Mouse (Mus musculus) myocyte (in vitro differentiated cells): ENCODE measurements around the gene Gmeb2. TPM values are rescaled to one million over a fixed set of nuclear protein-coding genes. Genes with fewer than 3 reads are reported as not detected.

Experiments
- H3K27me3 ChIP-seq: one replicate; pipeline ENCODE4 v1.6.1; 2011; ENCODE audit not compliant: control insufficient read depth, insufficient read depth, insufficient read length
- H3K36me3 ChIP-seq: one replicate; pipeline ENCODE4 v1.6.1; 2011; ENCODE audit not compliant: control insufficient read depth, insufficient read depth
- H3K4me2 ChIP-seq: one replicate; pipeline ENCODE4 v1.6.1; 2011; ENCODE audit warnings: low read depth, control low read depth
- H3K4me3 ChIP-seq: one replicate; pipeline ENCODE4 v1.5.1; 2011; ENCODE audit warnings: mild to moderate bottlenecking, control low read depth, moderate library complexity
- H3K79me2 ChIP-seq: one replicate; pipeline ENCODE4 v1.6.1; 2011; ENCODE audit not compliant: control insufficient read depth, insufficient read depth
- H3ac ChIP-seq: one replicate; pipeline ENCODE4 v1.6.1; 2011; ENCODE audit not compliant: control insufficient read depth, insufficient read length
- CEBPB ChIP-seq: IDR thresholded peaks from 2 replicates; pipeline ENCODE4 v1.6.1; 2011; ENCODE audit warnings: mild to moderate bottlenecking, moderate library complexity; ENCODE audit not compliant: poor library complexity, insufficient read depth, severe bottlenecking
- E2F4 ChIP-seq: IDR thresholded peaks from one replicate; pipeline ENCODE4 v1.6.1; 2011; ENCODE audit warnings: mild to moderate bottlenecking, control low read depth, moderate library complexity; ENCODE audit not compliant: insufficient read depth
- MAX ChIP-seq: IDR thresholded peaks from one replicate; pipeline ENCODE4 v1.6.1; 2011; ENCODE audit warnings: low read depth, mild to moderate bottlenecking, control low read depth
- MYOD1 ChIP-seq, 3 experiments: IDR thresholded peaks; one replicate each; pipeline ENCODE4 v1.6.1; 2011; ENCODE audit warnings: control low read depth in 2 of 3, low read depth in 2 of 3, mild to moderate bottlenecking in 2 of 3, moderate library complexity in 1 of 3; ENCODE audit not compliant: insufficient read length in 2 of 3, control insufficient read depth in 1 of 3
- MYOG ChIP-seq, 3 experiments: IDR thresholded peaks; one replicate each; pipeline ENCODE4 v1.6.1; 2011; ENCODE audit warnings: control low read depth in 2 of 3, low read depth in 2 of 3, mild to moderate bottlenecking in 2 of 3; ENCODE audit not compliant: insufficient read length in 2 of 3, control insufficient read depth in 1 of 3, insufficient read depth in 1 of 3
- POLR2A ChIP-seq: IDR thresholded peaks from one replicate; pipeline ENCODE4 v1.6.1; 2011; ENCODE audit warnings: low read depth, mild to moderate bottlenecking, control low read depth, moderate library complexity; ENCODE audit not compliant: insufficient read length
- POLR2AphosphoS2 ChIP-seq: IDR thresholded peaks from one replicate; pipeline ENCODE4 v1.6.1; 2011; ENCODE audit warnings: low read depth, control low read depth; ENCODE audit not compliant: insufficient read length
- REST ChIP-seq: IDR thresholded peaks from one replicate; pipeline ENCODE4 v1.6.1; 2011; ENCODE audit warnings: mild to moderate bottlenecking, control low read depth, moderate library complexity; ENCODE audit not compliant: insufficient read depth, insufficient read length
- SRF ChIP-seq: IDR thresholded peaks from one replicate; pipeline ENCODE4 v1.6.1; 2011; ENCODE audit warnings: low read depth; ENCODE audit not compliant: control insufficient read depth, insufficient read length
- TCF12 ChIP-seq: IDR thresholded peaks from one replicate; pipeline ENCODE4 v1.6.1; 2011; ENCODE audit warnings: mild to moderate bottlenecking, control low read depth; ENCODE audit not compliant: poor library complexity, insufficient read depth, severe bottlenecking
- TCF3 ChIP-seq: IDR thresholded peaks from one replicate; pipeline ENCODE4 v1.6.1; 2011; ENCODE audit warnings: low read depth, control low read depth; ENCODE audit not compliant: insufficient read length
- USF1 ChIP-seq: IDR thresholded peaks from one replicate; pipeline ENCODE4 v1.6.1; 2011; ENCODE audit warnings: low read depth, mild to moderate bottlenecking, control low read depth, moderate library complexity
- polyA plus RNA-seq: library from polyadenylated mRNA; unstranded; fragments of >200 nt; fragmentation: generic; extraction: Trizol; gene quantifications from one replicate; pipeline ENCODE4 v1.2.1, GENCODE M21; 2012; ENCODE audit warnings: missing spikeins

Gene Gmeb2
- polyA plus RNA-seq, 1 experiment: 11.0 TPM

GRCm38 (mm10) chr2:181243706-181244394, 44.0 kb downstream of the Gmeb2 start:
- H3K27me3 ChIP-seq: no peaks in the 10 kb centered on the region
- no peak overlapping the region for H3K4me3 ChIP-seq
- TF ChIP-seq MYOG (IDR thresholded peaks at IDR 0.05; ENCODE audit: control insufficient read depth in 1 of 3, insufficient read depth in 1 of 3, insufficient read length in 2 of 3, low read depth in 2 of 3) (no peak), CEBPB (no peak), E2F4 (no peak), SRF (no peak), MAX (no peak), USF1 (no peak), TCF3 (no peak), MYOD1 (IDR thresholded peaks at IDR 0.05; ENCODE audit: control insufficient read depth in 1 of 3, insufficient read length in 2 of 3, low read depth in 2 of 3) (no peak), POLR2AphosphoS2 (no peak), POLR2A (no peak), REST (no peak), TCF12 (no peak)
- H3K36me3 ChIP-seq: no peaks in the 10 kb centered on the region
- peaks cover 5% of the 10 kb centered on the region for H3K79me2 ChIP-seq
- H3K4me2 ChIP-seq: peak overlapping the region; percentile 55
- no peak overlapping the region for H3ac ChIP-seq

GRCm38 (mm10) chr2:181242314-181242665, 45.5 kb downstream of the Gmeb2 start:
- Histone ChIP-seq H3K27me3 (no peaks in the 10 kb centered on the region), H3K79me2 (peaks cover 5% of the 10 kb centered on the region), H3K36me3 (no peaks in the 10 kb centered on the region), H3ac (no peak overlapping the region), H3K4me3 (peak overlapping the region; percentile 71), H3K4me2 (peak overlapping the region; percentile 88)
- no peak for TF ChIP-seq USF1
- TF ChIP-seq CEBPB: no peak
- TF ChIP-seq REST: no peak
- TF ChIP-seq TCF12: no peak
- TF ChIP-seq E2F4: no peak
- no peak for TF ChIP-seq POLR2AphosphoS2
- TF ChIP-seq MYOG (IDR thresholded peaks at IDR 0.05; ENCODE audit: control insufficient read depth in 1 of 3, insufficient read depth in 1 of 3, insufficient read length in 2 of 3, low read depth in 2 of 3): no peak
- TF ChIP-seq TCF3: no peak
- no peak for TF ChIP-seq SRF
- TF ChIP-seq MYOD1 (IDR thresholded peaks at IDR 0.05; ENCODE audit: control insufficient read depth in 1 of 3, insufficient read length in 2 of 3, low read depth in 2 of 3): no peak
- TF ChIP-seq POLR2A: no peak
- no peak for TF ChIP-seq MAX

GRCm38 (mm10) chr2:181241602-181242313, 46.1 kb downstream of the Gmeb2 start, which contains the start of gene Helz2:
Gene Helz2 (minus strand): TSS chr2:181242027.
- peaks cover 5% of the 10 kb centered on the region for H3K79me2 ChIP-seq
- H3ac ChIP-seq: no peak within 1 kb of the TSS
- H3K4me3 ChIP-seq: peak within 1 kb of the TSS; percentile 71
- H3K36me3 ChIP-seq: no peaks in the 10 kb centered on the region
- H3K27me3 ChIP-seq: no peaks in the 10 kb centered on the region
- H3K4me2 ChIP-seq: peak within 1 kb of the TSS; percentile 88
- TF ChIP-seq USF1 (no peak), CEBPB (no peak), POLR2A (peak; percentile 76), TCF12 (no peak), POLR2AphosphoS2 (peak; percentile 80), REST (no peak), TCF3 (no peak)

- H3K27me3 ChIP-seq: no peaks in the 10 kb centered on the region
- no peaks in the 10 kb centered on the region for H3K36me3 ChIP-seq
- peak overlapping the region; percentile 71 for H3K4me3 ChIP-seq
- TF ChIP-seq MYOD1 (IDR thresholded peaks at IDR 0.05; ENCODE audit: control insufficient read depth in 1 of 3, insufficient read length in 2 of 3, low read depth in 2 of 3) (no peak), POLR2AphosphoS2 (no peak), MYOG (IDR thresholded peaks at IDR 0.05; ENCODE audit: control insufficient read depth in 1 of 3, insufficient read depth in 1 of 3, insufficient read length in 2 of 3, low read depth in 2 of 3) (no peak), POLR2A (no peak), TCF3 (no peak), USF1 (no peak), REST (no peak), E2F4 (no peak), CEBPB (no peak), TCF12 (no peak), SRF (no peak), MAX (no peak)
- peak overlapping the region; percentile 88 for H3K4me2 ChIP-seq
- peaks cover 5% of the 10 kb centered on the region for H3K79me2 ChIP-seq
- no peak overlapping the region for H3ac ChIP-seq
Measured at GRCm38 (mm10) chr2:181240806-181241440, 46.9 kb downstream of the Gmeb2 start.
